Mouse (Mus musculus): ENCODE data around the gene Hoxd12.

GRCm38 (mm10) chr2:74702820-74703219, 28.0 kb downstream of the Hoxd12 start:
- TF ChIP-seq POLR2A (IDR thresholded peaks at IDR 0.05; ENCODE audit: borderline replicate concordance, control insufficient read depth, low read depth, low read length) (no peak), CTCF (IDR thresholded peaks at IDR 0.05; ENCODE audit: control insufficient read depth, insufficient read depth, low read length) (no peak)
